Mouse (Mus musculus) hindbrain, embryonic 16.5 days (tissue): ENCODE data around the gene Ddi2. TPM values are rescaled to one million over a fixed set of nuclear protein-coding genes. Genes with fewer than 3 reads are reported as not detected.
"Not testable (repeated sequence)": the region's sequence is repeated elsewhere in the genome, so short reads cannot be mapped to it uniquely, and the experiment has no call there.

Experiments used
- ATAC-seq: fragments of 200-750 bp; cut with Nextera tagmentation; 2 replicates; pipeline ENCODE4 v1.8.0; 2017; ENCODE audit warnings: moderate TSS enrichment, moderate library complexity
- H3K27ac ChIP-seq: fragments of 300-500 bp; sonication (generic); 2 replicates; pipeline ENCODE4 v1.5.1; 2014; ENCODE audit warnings: low read depth, mild to moderate bottlenecking, control low read depth, low read length, moderate library complexity
- H3K27me3 ChIP-seq: fragments of 300-500 bp; sonication (generic); replicated peaks from 2 replicates; pipeline ENCODE4 v1.6.1; 2014; ENCODE audit warnings: low read length; ENCODE audit not compliant: control insufficient read depth, insufficient read depth
- H3K36me3 ChIP-seq: fragments of 300-500 bp; sonication (generic); 2 replicates; pipeline ENCODE4 v1.6.1; 2014; ENCODE audit warnings: mild to moderate bottlenecking, low read length, moderate library complexity, mixed read lengths; ENCODE audit not compliant: control insufficient read depth, insufficient read depth
- H3K4me1 ChIP-seq: fragments of 300-500 bp; sonication (generic); 2 replicates; pipeline ENCODE4 v1.6.1; 2014; ENCODE audit warnings: low read depth, low read length; ENCODE audit not compliant: control insufficient read depth, insufficient read depth
- H3K4me2 ChIP-seq: fragments of 300-500 bp; sonication (generic); 2 replicates; pipeline ENCODE4 v1.6.1; 2014; ENCODE audit warnings: mild to moderate bottlenecking, low read length, control low read depth, moderate library complexity
- H3K4me3 ChIP-seq: fragments of 300-500 bp; sonication (generic); 2 replicates; pipeline ENCODE4 v1.5.1; 2014; ENCODE audit warnings: mild to moderate bottlenecking, low read length, control low read depth, moderate library complexity
- H3K9ac ChIP-seq: fragments of 300-500 bp; sonication (generic); 2 replicates; pipeline ENCODE4 v1.6.1; 2014; ENCODE audit warnings: low read depth, mild to moderate bottlenecking, control low read depth, low read length, moderate library complexity
- H3K9me3 ChIP-seq: fragments of 300-500 bp; sonication (generic); 2 replicates; pipeline ENCODE4 v1.6.1; 2014; ENCODE audit warnings: mild to moderate bottlenecking, low read length, moderate library complexity; ENCODE audit not compliant: control insufficient read depth
- WGBS: fragments of 180-500 bp; shearing (Covaris S2); extraction: QIAGEN DNeasy Blood & Tissue Kit; methylation state at CpG from one replicate; pipeline ENCODE4 v1.1.7; 2014; 5-methylcytosine and 5-hydroxymethylcytosine counted together
- polyA plus RNA-seq: library from polyadenylated mRNA; unstranded; fragments of >200 nt; fragmentation: Nextera tagmentation; extraction: Ambion mirVana; gene quantifications from 2 replicates; pipeline ENCODE4 v1.2.1, GENCODE M21; 2015

Ddi2 gene
- 11.0 and 12.6 TPM in 2 replicates for polyA plus RNA-seq

DNA sequence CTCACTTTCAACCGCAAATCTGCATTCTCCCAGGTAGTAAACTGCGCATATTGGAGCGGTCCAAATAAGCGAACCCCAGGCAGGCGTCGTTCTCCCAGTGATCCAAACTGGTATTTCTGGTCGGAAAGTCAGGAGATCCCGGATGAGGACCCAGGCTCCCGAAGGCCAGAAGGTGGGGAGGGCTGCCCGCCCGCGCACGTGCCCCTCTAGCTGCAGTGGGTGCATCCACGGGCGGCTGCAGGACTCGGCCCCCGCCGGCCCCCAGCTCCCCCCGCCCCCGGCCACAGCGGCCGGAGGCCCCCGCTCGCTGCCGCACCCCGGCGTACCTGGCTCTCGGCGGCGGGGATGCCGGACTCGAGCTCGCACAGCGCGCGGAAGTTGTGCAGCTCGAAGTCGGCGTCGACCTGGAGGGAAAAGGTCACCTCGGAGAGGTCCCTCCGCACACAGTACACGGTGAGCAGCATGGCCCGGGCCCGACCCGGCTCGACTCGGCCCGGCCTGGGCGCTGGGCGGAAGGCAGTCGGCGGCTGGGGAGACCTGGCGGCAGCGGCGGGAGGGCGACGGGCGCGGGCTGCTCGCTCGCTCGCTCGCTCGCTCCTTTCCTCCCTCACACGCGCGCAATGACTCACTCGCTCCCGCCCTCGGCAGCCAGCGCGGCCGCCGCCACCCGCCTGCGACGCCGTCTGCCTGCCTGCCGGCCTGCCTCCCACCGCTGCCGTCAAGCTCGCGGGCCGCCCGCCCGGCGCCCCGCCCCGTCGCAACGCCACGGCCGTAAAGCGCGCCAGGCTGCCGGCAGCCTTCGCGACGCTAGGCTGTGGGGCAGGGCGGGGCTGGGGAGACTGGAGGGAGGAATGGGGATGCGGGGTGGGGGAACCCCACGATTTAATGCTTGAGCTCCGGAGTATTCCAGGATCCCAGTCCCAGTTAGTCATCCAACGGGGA, at the start of gene Ddi2:
Gene Ddi2, minus strand, starts transcription at position 689 of the 942 bp plus-strand sequence.
- Histone ChIP-seq H3K4me3 (peak within 1 kb of the TSS; percentile 94), H3K27ac (peak within 1 kb of the TSS; percentile 91), H3K4me1 (peaks cover 15% of the 10 kb centered on the region), H3K4me2 (peak within 1 kb of the TSS; percentile 83), H3K27me3 (no peaks in the 10 kb centered on the region), H3K9me3 (no peaks in the 10 kb centered on the region), H3K36me3 (no peaks in the 10 kb centered on the region), H3K9ac (peak within 1 kb of the TSS; percentile 93)
- peak; percentile 90 for ATAC-seq
- WGBS, result under 1% methylated on average over 88 of the region's 105 CpGs

DNA sequence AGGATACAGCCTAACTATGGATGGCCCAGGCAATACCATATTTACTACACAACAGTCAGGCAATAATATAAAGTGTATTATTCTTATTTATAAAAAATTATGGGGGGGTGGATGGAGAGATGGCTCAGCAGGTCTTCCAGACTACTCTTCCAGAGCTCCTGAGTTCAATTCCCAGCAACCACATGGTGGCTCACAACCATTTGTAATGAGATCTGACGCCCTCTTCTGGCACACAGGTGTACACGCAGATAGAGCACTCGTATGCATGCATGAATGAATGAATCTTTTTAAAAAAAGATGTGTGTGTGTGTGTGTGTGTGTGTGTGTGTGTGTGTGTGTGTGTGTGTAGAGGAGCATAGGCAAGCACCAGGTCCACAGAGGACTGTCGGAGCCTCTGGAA, 49.8 kb upstream of the Ddi2 start:
- peaks cover 50% of the 10 kb centered on the region for H3K36me3 ChIP-seq
- WGBS, result 84% methylated on average over 4 of the region's 4 CpGs
- not testable (repeated sequence) for H3K4me3 ChIP-seq, H3K27me3 ChIP-seq, H3K4me1 ChIP-seq, H3K27ac ChIP-seq, ATAC-seq, H3K9me3 ChIP-seq, H3K9ac ChIP-seq, H3K4me2 ChIP-seq

GRCm38 (mm10) chr4:141771823-141772222, 48.6 kb upstream of the Ddi2 start:
- Histone ChIP-seq H3K4me1 (peaks cover 11% of the 10 kb centered on the region), H3K4me2 (no peak overlapping the region), H3K27ac (no peak overlapping the region), H3K9me3 (no peaks in the 10 kb centered on the region), H3K4me3 (no peak overlapping the region), H3K36me3 (peaks cover 46% of the 10 kb centered on the region), H3K27me3 (no peaks in the 10 kb centered on the region), H3K9ac (no peak overlapping the region)
- ATAC-seq, result no peak
- 95% methylated on average over 8 of the region's 8 CpGs for WGBS

GRCm38 (mm10) chr4:141769501-141770160, 46.4 kb upstream of the Ddi2 start:
- no peak overlapping the region for H3K4me2 ChIP-seq
- 81% methylated on average over 8 of the region's 8 CpGs for WGBS
- H3K27me3 ChIP-seq, result no peaks in the 10 kb centered on the region
- peaks cover 15% of the 10 kb centered on the region for H3K4me1 ChIP-seq
- no peak overlapping the region for H3K9ac ChIP-seq
- H3K36me3 ChIP-seq, result peaks cover 43% of the 10 kb centered on the region
- no peak for ATAC-seq
- H3K9me3 ChIP-seq, result no peaks in the 10 kb centered on the region
- H3K4me3 ChIP-seq, result no peak overlapping the region
- no peak overlapping the region for H3K27ac ChIP-seq

DNA sequence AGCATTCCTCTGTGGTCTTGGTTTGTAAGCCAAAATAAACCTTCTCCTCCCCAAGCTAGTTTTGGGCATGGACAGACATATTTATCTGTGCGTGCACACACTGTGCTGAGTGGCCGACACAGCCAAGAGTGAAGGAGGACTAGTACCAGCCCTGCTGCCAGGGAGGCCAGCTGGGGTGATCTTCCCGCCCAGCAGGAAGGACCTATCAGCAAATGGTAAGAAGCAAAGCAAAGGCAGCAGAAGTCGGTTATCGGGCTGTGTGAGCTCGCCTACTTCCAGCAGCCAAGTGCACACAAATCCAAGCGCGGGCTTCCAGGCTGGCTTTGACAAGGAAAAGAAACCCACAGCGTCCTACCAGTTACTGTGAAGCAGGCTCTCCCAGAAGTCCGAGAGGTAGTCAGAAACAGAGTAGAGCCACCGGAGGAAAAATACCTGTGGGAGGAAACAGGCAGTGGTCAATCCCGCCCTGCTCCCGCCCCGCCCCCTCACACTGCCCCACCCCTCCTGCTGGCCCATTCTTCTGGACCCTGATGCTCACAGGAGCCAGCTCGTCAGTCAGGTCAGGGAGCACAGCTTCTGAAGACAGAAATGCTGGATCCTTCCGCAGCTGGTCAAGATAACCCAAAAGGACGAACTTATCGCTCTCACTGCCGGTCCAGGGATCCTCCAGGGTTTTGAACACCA, 44.3 kb upstream of the Ddi2 start:
- Histone ChIP-seq H3K36me3 (peaks cover 39% of the 10 kb centered on the region), H3K9ac (no peak overlapping the region), H3K4me2 (no peak overlapping the region), H3K27ac (peak overlapping the region; percentile 61), H3K4me1 (peaks cover 15% of the 10 kb centered on the region), H3K4me3 (no peak overlapping the region), H3K9me3 (no peaks in the 10 kb centered on the region), H3K27me3 (no peaks in the 10 kb centered on the region)
- ATAC-seq, result peak; percentile 58
- 69% methylated on average over 19 of the region's 19 CpGs for WGBS

GRCm38 (mm10) chr4:141766668-141767352, 43.6 kb upstream of the Ddi2 start:
- Histone ChIP-seq H3K4me2 (peak overlapping the region; percentile 7; the same call in 1 of the 2 replicates), H3K4me1 (peaks cover 15% of the 10 kb centered on the region), H3K36me3 (peaks cover 38% of the 10 kb centered on the region), H3K27ac (peak overlapping the region; percentile 61), H3K9ac (no peak overlapping the region), H3K27me3 (no peaks in the 10 kb centered on the region), H3K4me3 (no peak overlapping the region), H3K9me3 (no peaks in the 10 kb centered on the region)
- ATAC-seq, result peak; percentile 77
- 36% methylated on average over 19 of the region's 19 CpGs for WGBS

DNA sequence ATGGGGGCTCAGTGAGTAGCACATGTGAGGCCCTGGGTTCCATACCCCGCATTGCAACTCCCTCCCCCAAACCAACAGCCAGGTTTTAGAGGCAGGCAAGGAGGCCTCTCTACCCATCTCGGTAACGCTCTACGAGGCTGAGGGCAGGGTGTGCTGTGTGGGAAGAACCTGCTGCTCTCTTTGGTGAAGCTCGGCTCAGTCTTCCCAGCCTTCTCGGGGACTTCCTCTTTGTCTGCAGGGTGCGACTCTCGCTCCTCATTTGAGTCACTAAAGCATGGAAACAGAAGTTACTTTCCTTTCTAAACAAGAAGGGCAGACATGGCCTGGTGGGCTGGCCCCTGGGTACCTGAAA, 43.1 kb upstream of the Ddi2 start:
- H3K27me3 ChIP-seq, result no peaks in the 10 kb centered on the region
- no peak overlapping the region for H3K9ac ChIP-seq
- H3K9me3 ChIP-seq, result no peaks in the 10 kb centered on the region
- H3K4me3 ChIP-seq, result no peak overlapping the region
- peak overlapping the region; percentile 7; the same call in 1 of the 2 replicates for H3K4me2 ChIP-seq
- 56% methylated on average over 8 of the region's 8 CpGs for WGBS
- no peak; the same call in none of the 2 replicates for ATAC-seq
- peak overlapping the region; percentile 61 for H3K27ac ChIP-seq
- peaks cover 15% of the 10 kb centered on the region for H3K4me1 ChIP-seq
- H3K36me3 ChIP-seq, result peaks cover 38% of the 10 kb centered on the region

DNA sequence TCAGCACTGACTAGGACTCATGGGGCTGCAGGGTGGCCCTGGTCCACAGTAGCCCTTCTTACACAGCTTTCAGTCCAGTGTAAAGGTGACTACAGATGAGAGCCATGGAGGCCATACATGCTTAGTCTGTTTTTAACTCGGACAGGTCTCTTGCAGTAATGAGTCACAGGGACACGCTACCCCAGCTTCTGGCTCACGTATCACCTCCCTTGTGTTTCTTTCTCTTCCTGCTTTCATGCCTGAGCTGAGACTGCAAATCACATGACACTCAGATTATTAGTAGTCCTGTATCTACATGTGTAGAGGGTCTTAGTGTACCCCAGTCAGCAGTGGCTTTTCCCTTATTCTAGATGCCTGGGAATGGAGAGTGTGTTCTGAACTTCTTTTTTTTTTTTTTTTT, 41.8 kb upstream of the Ddi2 start:
- ATAC-seq, result no peak
- Histone ChIP-seq H3K27ac (no peak overlapping the region), H3K4me2 (no peak overlapping the region), H3K9ac (no peak overlapping the region), H3K36me3 (peaks cover 27% of the 10 kb centered on the region), H3K4me3 (no peak overlapping the region), H3K4me1 (peaks cover 14% of the 10 kb centered on the region), H3K27me3 (no peaks in the 10 kb centered on the region), H3K9me3 (no peaks in the 10 kb centered on the region)
- whole genome bisulfite sequencing, result 98% methylated on average over 3 of the region's 3 CpGs
